Mouse (Mus musculus) heart, postnatal 0 days (tissue): ENCODE measurements around the gene Metap1. TPM values are rescaled to one million over a fixed set of nuclear protein-coding genes. Genes with fewer than 3 reads are reported as not detected.

Experiments used
- ATAC-seq: fragments of 200-750 bp; cut with Nextera tagmentation; 2 replicates; pipeline ENCODE4 v1.8.0; 2017; ENCODE audit warnings: low read depth, moderate number of reproducible peaks, moderate library complexity; ENCODE audit not compliant: insufficient read depth
- DNase-seq: peaks from one replicate; pipeline ENCODE4 v3.0.0-alpha.2; 2016; ENCODE audit warnings: low spot score
- H3K27ac ChIP-seq: fragments of 300-500 bp; sonication (generic); 2 replicates; pipeline ENCODE4 v1.5.1; 2014; ENCODE audit warnings: low read depth, mild to moderate bottlenecking
- H3K27me3 ChIP-seq: fragments of 300-500 bp; sonication (generic); 2 replicates; pipeline ENCODE4 v1.6.1; 2014; ENCODE audit warnings: low read length, mixed read lengths; ENCODE audit not compliant: control insufficient read depth, insufficient read depth
- H3K36me3 ChIP-seq: fragments of 300-500 bp; sonication (generic); replicated peaks from 2 replicates; pipeline ENCODE4 v1.6.1; 2014; ENCODE audit warnings: low read length, mixed read lengths; ENCODE audit not compliant: control insufficient read depth, insufficient read depth
- H3K4me1 ChIP-seq: fragments of 300-500 bp; sonication (generic); 2 replicates; pipeline ENCODE4 v1.6.1; 2014; ENCODE audit warnings: antibody characterized with exemption; ENCODE audit not compliant: control insufficient read depth, insufficient read depth
- H3K4me2 ChIP-seq: fragments of 300-500 bp; sonication (generic); 2 replicates; pipeline ENCODE4 v1.6.1; 2014; ENCODE audit warnings: low read depth, mild to moderate bottlenecking, low read length, moderate library complexity
- H3K4me3 ChIP-seq: fragments of 300-500 bp; sonication (generic); 2 replicates; pipeline ENCODE4 v1.5.1; 2014; ENCODE audit warnings: low read depth, low read length
- H3K9ac ChIP-seq: fragments of 300-500 bp; sonication (generic); replicated peaks from 2 replicates; pipeline ENCODE4 v1.6.1; 2014; ENCODE audit warnings: low read depth, low read length, mixed read lengths
- H3K9me3 ChIP-seq: fragments of 300-500 bp; sonication (generic); replicated peaks from 2 replicates; pipeline ENCODE4 v1.6.1; 2016; ENCODE audit warnings: low read length; ENCODE audit not compliant: control insufficient read depth
- CTCF ChIP-seq: IDR thresholded peaks from 2 replicates; pipeline ENCODE4 v1.5.1; 2016; ENCODE audit warnings: antibody characterized with exemption, control low read depth, low read depth
- EP300 ChIP-seq: IDR thresholded peaks from 2 replicates; pipeline ENCODE4 v1.6.1; 2016; ENCODE audit warnings: antibody characterized with exemption, low read depth
- WGBS: fragments of 180-500 bp; shearing (Covaris S2); extraction: QIAGEN DNeasy Blood & Tissue Kit; methylation state at CpG from one replicate; pipeline ENCODE4 v1.1.7; 2014; 5-methylcytosine and 5-hydroxymethylcytosine counted together
- microRNA counts: library from miRNA; unstranded; fragments of <30 nt; microRNA quantifications from one replicate; lab custom pipeline; 2015
- microRNA-seq: library from miRNA; unstranded; fragments of <30 nt; microRNA quantifications from one replicate; pipeline ENCODE4, GENCODE M21; 2016
- polyA plus RNA-seq: library from polyadenylated mRNA; unstranded; fragments of >200 nt; fragmentation: Nextera tagmentation; extraction: Ambion mirVana; gene quantifications from 2 replicates; pipeline ENCODE4 v1.2.1, GENCODE M21; 2015
- total RNA-seq: library from RNA; depleted of rRNA; stranded (reverse); fragments of >200 nt; gene quantifications from 2 replicates; pipeline ENCODE4 v1.2.3, GENCODE M21; 2014; ENCODE audit warnings: low replicate concordance; rRNA removed

Metap1 gene
- total and polyA plus RNA-seq, 2 experiments from 2014 or later: 26.0 to 33.3 TPM

DNA sequence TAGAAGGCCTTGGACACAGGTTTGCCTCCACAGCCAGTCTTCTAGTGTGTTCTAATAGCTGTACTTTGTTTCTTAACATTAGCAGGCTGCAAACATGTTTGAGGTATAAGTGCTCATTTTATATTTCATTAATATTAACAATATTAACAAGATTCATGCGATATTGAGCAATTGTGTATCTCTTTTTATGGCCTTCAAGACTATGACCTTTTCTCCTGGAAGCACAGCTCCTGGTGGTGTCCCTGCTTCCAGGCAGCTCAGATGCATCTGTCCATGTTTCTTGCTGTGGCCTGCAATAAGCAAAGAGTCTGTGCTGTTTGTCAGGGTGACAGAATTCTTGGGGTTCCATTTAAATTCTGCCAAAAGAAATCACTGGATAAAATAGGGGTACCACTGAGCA, 79.7 kb downstream of the Metap1 start:
- WGBS: 73% methylated on average over 1 of the region's 1 CpGs
- Histone ChIP-seq H3K9ac (no peak overlapping the region), H3K27me3 (no peaks in the 10 kb centered on the region), H3K36me3 (no peaks in the 10 kb centered on the region), H3K9me3 (no peaks in the 10 kb centered on the region), H3K4me1 (no peaks in the 10 kb centered on the region), H3K4me3 (no peak overlapping the region), H3K27ac (no peak overlapping the region), H3K4me2 (no peak overlapping the region)
- DNase-seq: no peak
- TF ChIP-seq CTCF (no peak), EP300 (no peak)
- ATAC-seq: no peak

MicroRNAs within 50 kb of the gene (microRNA counts, 519-probe panel; counts per million panel counts)
- not detected for microRNA mmu-miR-1956 (lab: Ali Mortazavi, UCI)

Small RNA genes within 50 kb of the gene (microRNA-seq; reads per million reads assigned to microRNA genes)
- not detected for gene Mir1956

Other genes starting within 250 kb of the Metap1 start
- gene Adh1, start 228.5 kb downstream of the Metap1 start, total RNA-seq: 15.8 and 73.9 TPM in 2 replicates
- 10.8 and 11.8 TPM in 2 replicates for gene Adh1, start 228.5 kb downstream of the Metap1 start, polyA plus RNA-seq
- not detected in 2 replicates for gene Adh6a, start 176.2 kb downstream of the Metap1 start, total RNA-seq
- not detected in 2 replicates for gene Adh6a, start 176.2 kb downstream of the Metap1 start, polyA plus RNA-seq
- 1.7 TPM in 1 of 2 replicates, not detected in the other for gene Adh6b, start 147.7 kb downstream of the Metap1 start, total RNA-seq
- 2.8 and 3.2 TPM in 2 replicates for gene Adh6b, start 147.7 kb downstream of the Metap1 start, polyA plus RNA-seq
- not detected in 2 replicates for gene Adh4, start 74.0 kb downstream of the Metap1 start, total RNA-seq
- not detected in 2 replicates for gene Adh4, start 74.0 kb downstream of the Metap1 start, polyA plus RNA-seq
- 115 and 137 TPM in 2 replicates for gene Adh5, start 46.4 kb downstream of the Metap1 start, total RNA-seq
- gene Adh5, start 46.4 kb downstream of the Metap1 start, polyA plus RNA-seq: 169 and 170 TPM in 2 replicates
- 36.4 and 42.1 TPM in 2 replicates for gene Eif4e, start 36.7 kb upstream of the Metap1 start, total RNA-seq
- 172 and 175 TPM in 2 replicates for gene Eif4e, start 36.7 kb upstream of the Metap1 start, polyA plus RNA-seq